8 mouse cellular contexts compared by ENCODE assay signal in the genomic region with DNA sequence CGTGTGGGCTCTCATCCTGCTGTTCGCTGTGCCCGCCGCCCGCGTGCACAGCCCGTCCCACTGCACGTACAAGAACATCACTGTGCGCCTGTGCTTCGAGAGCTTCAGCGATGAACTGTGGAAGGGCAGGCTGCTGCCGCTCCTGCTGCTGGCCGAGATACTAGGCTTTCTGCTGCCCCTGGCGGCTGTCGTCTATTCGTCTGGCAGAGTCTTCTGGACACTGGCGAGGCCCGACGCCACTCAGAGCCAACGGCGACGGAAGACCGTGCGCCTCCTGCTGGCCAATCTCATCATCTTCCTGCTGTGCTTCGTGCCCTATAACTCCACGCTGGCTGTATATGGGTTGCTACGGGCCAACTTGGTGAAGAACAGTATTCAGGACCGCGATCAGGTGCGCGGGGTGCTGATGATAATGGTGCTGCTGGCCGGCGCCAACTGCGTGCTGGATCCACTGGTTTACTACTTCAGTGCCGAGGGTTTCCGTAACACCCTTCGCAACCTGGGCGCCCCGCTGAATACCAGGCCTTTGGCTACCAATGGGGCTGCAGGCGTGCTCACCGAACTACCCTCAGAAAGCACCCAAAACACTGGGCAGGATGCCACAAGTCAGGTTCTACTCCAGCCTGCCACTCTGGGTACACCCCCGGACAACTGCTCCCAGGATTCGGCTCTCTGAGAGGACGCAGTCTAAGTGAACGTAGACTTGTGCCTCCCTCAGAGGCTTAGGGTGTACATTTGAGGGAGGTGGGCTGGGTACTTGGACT. TPM values are rescaled to one million over a fixed set of nuclear protein-coding genes. Genes with fewer than 3 reads are reported as not detected.
DNase-seq lines count a peak whose midpoint lies in the region; ATAC-seq lines count a peak whose summit lies in the region.

No protein-coding gene starts in this region.

- 0 out of 2 replicates have a peak, but pooled peaks cover 6% of the 10 kb centered on the region for H3K27me3 ChIP-seq in hindbrain, embryonic 13.5 days

- H3K27ac ChIP-seq in hindbrain, embryonic 13.5 days: peak overlapping the region; percentile 94

- H3K9me3 ChIP-seq in hindbrain, embryonic 13.5 days: no peaks in the 10 kb centered on the region

- H3K4me1 ChIP-seq in hindbrain, embryonic 13.5 days (replicated peaks): peaks cover 18% of the 10 kb centered on the region

- H3K4me3 ChIP-seq in hindbrain, embryonic 13.5 days: peak overlapping the region; percentile 43

- peak; percentile 78 to 83 for DNase-seq in adrenal gland, adult 18-20 months (ENCODE audit: low spot score in 2 of 2)
- peak; percentile 91 for DNase-seq in cerebellum, adult 9-11 months
- DNase-seq in frontal cortex, postnatal 14 days (ENCODE audit: low spot score in 2 of 2): peak; percentile 75 to 79
- peak; percentile 74 to 77 for DNase-seq in layer of hippocampus, postnatal 36 days
- peak; percentile 93 for DNase-seq in lung, postnatal 14 days
- DNase-seq in right cerebral cortex, postnatal 14 days: peak; percentile 90
- DNase-seq in thymus, postnatal 14 days: no peak

- no peaks in the 10 kb centered on the region for H3K36me3 ChIP-seq in hindbrain, embryonic 13.5 days

- 24% methylated on average over 45 of the region's 45 CpGs for WGBS in hindbrain, embryonic 13.5 days

- peak overlapping the region; percentile 77 for H3K9ac ChIP-seq in hindbrain, embryonic 13.5 days

- ATAC-seq in hindbrain, embryonic 13.5 days (ENCODE audit: low FRiP score): peak; percentile 92

- H3K4me2 ChIP-seq in hindbrain, embryonic 13.5 days: peak overlapping the region; percentile 71

RNA-seq across cellular contexts. Expression of gene Chd4, which starts 13.8 kb away (rescaled TPM):
- 100 to 1,000 TPM; 150 to 190 TPM for total RNA-seq in adrenal gland, adult 18-20 months (2021)
- polyA plus RNA-seq in hindbrain, embryonic 13.5 days (2015; fragmentation: Nextera tagmentation; extraction: Ambion mirVana): 123 and 126 TPM in 2 replicates
- total RNA-seq in layer of hippocampus, postnatal 36 days (2021): 100 to 1,000 TPM; 172 to 173 TPM

RNA-seq across cellular contexts. Expression of gene Lpar5, which starts 14.3 kb away (rescaled TPM):
- total RNA-seq in adrenal gland, adult 18-20 months (2021): under 1 TPM; 0.40 to 0.93 TPM
- polyA plus RNA-seq in hindbrain, embryonic 13.5 days (2015; fragmentation: Nextera tagmentation; extraction: Ambion mirVana): 0.55 and 0.65 TPM in 2 replicates
- under 1 TPM; 0.53 to 0.75 TPM for total RNA-seq in layer of hippocampus, postnatal 36 days (2021)

RNA-seq across cellular contexts. Expression of gene Acrbp, which starts 32.5 kb away (rescaled TPM):
- total RNA-seq in adrenal gland, adult 18-20 months (2021): 1 to 10 TPM; 7.8 to 9.6 TPM
- 17.5 and 19.7 TPM in 2 replicates for polyA plus RNA-seq in hindbrain, embryonic 13.5 days (2015; fragmentation: Nextera tagmentation; extraction: Ambion mirVana)
- 10 to 100 TPM; 13.4 to 17.8 TPM for total RNA-seq in layer of hippocampus, postnatal 36 days (2021)

RNA-seq across cellular contexts. Expression of gene Ing4, which starts 42.4 kb away (rescaled TPM):
- total RNA-seq in adrenal gland, adult 18-20 months (2021): 10 to 100 TPM; 45.3 to 53.4 TPM
- polyA plus RNA-seq in hindbrain, embryonic 13.5 days (2015; fragmentation: Nextera tagmentation; extraction: Ambion mirVana): 168 and 175 TPM in 2 replicates
- 10 to 100 TPM; 56.9 to 65.7 TPM for total RNA-seq in layer of hippocampus, postnatal 36 days (2021)

RNA-seq across cellular contexts. Expression of gene Nop2, which starts 49.7 kb away (rescaled TPM):
- total RNA-seq in adrenal gland, adult 18-20 months (2021): 10 to 100 TPM; 51.6 to 61.3 TPM
- polyA plus RNA-seq in hindbrain, embryonic 13.5 days (2015; fragmentation: Nextera tagmentation; extraction: Ambion mirVana): 47.9 and 48.6 TPM in 2 replicates
- total RNA-seq in layer of hippocampus, postnatal 36 days (2021): 10 to 100 TPM; 30.2 to 34.4 TPM
